Mouse (Mus musculus): ENCODE measurements around the gene Sez6l2. TPM values are rescaled to one million over a fixed set of nuclear protein-coding genes. Genes with fewer than 3 reads are reported as not detected.

The Sez6l2 gene
- total RNA-seq, 2 experiments from 2014 or later = 7.3 to 7.5 TPM

GRCm38 (mm10) chr7:126996449-126996848, 46.1 kb downstream of the Sez6l2 start:
- intact Hi-C loops (cut with DNase I; ENCODE audit: low total_unique reads) = no loop called here
- DNase-seq = no peak

GRCm38 (mm10) chr7:126999568-126999967, 49.2 kb downstream of the Sez6l2 start:
- intact Hi-C loops (cut with DNase I; ENCODE audit: low total_unique reads) = no loop called here
- DNase-seq = no peak

- intact Hi-C loops (cut with DNase I; ENCODE audit: low total_unique reads) = no loop called here
- no peak for DNase-seq
Measured at GRCm38 (mm10) chr7:127003620-127004019, 53.3 kb downstream of the Sez6l2 start.

- DNase-seq = no peak
- intact Hi-C loops (cut with DNase I; ENCODE audit: low total_unique reads) = no loop called here
Measured at GRCm38 (mm10) chr7:127004122-127004875, 53.9 kb downstream of the Sez6l2 start.

- DNase-seq = no peak
- intact Hi-C loops (cut with DNase I; ENCODE audit: low total_unique reads) = no loop called here
Measured at GRCm38 (mm10) chr7:127007313-127008024, 57.1 kb downstream of the Sez6l2 start.

- intact Hi-C loops (cut with DNase I; ENCODE audit: low total_unique reads) = no loop called here
- peak; percentile 76 for DNase-seq
Measured at GRCm38 (mm10) chr7:127008239-127009019, 58.1 kb downstream of the Sez6l2 start.

GRCm38 (mm10) chr7:127009307-127010085, 59.1 kb downstream of the Sez6l2 start:
- intact Hi-C loops (cut with DNase I; ENCODE audit: low total_unique reads) = no loop called here
- no peak for DNase-seq

GRCm38 (mm10) chr7:127011051-127011450, 60.7 kb downstream of the Sez6l2 start:
- DNase-seq = no peak
- intact Hi-C loops (cut with DNase I; ENCODE audit: low total_unique reads) = no loop called here

GRCm38 (mm10) chr7:127011717-127012116, 61.4 kb downstream of the Sez6l2 start:
- no peak for DNase-seq
- intact Hi-C loops (cut with DNase I; ENCODE audit: low total_unique reads) = no loop called here

- DNase-seq = no peak
- intact Hi-C loops (cut with DNase I; ENCODE audit: low total_unique reads) = no loop called here
Measured at GRCm38 (mm10) chr7:127012374-127012773, 62.0 kb downstream of the Sez6l2 start.

GRCm38 (mm10) chr7:127012845-127013244, 62.5 kb downstream of the Sez6l2 start:
- intact Hi-C loops (cut with DNase I; ENCODE audit: low total_unique reads) = no loop called here
- no peak for DNase-seq

GRCm38 (mm10) chr7:127013385-127013784, 63.0 kb downstream of the Sez6l2 start:
- DNase-seq = no peak
- intact Hi-C loops (cut with DNase I; ENCODE audit: low total_unique reads) = no loop called here

- intact Hi-C loops (cut with DNase I; ENCODE audit: low total_unique reads) = no loop called here
- DNase-seq = peak; percentile 69
Measured at GRCm38 (mm10) chr7:127014320-127014719, 64.0 kb downstream of the Sez6l2 start, which contains the start of gene Mvp. Gene Mvp, minus strand, starts transcription at chr7:127014621.

- DNase-seq = no peak
- intact Hi-C loops (cut with DNase I; ENCODE audit: low total_unique reads) = no loop called here
Measured at GRCm38 (mm10) chr7:127014993-127015392, 64.6 kb downstream of the Sez6l2 start.

GRCm38 (mm10) chr7:127016081-127016480, 65.7 kb downstream of the Sez6l2 start:
- intact Hi-C loops (cut with DNase I; ENCODE audit: low total_unique reads) = no loop called here
- DNase-seq = no peak

- DNase-seq = no peak
- intact Hi-C loops (cut with DNase I; ENCODE audit: low total_unique reads) = no loop called here
Measured at GRCm38 (mm10) chr7:127016481-127016485, 65.9 kb downstream of the Sez6l2 start, which contains the start of gene Pagr1b. Gene Pagr1b, minus strand, starts transcription at chr7:127016484.

- peak; percentile 61 for DNase-seq
- intact Hi-C loops (cut with DNase I; ENCODE audit: low total_unique reads) = no loop called here
Measured at GRCm38 (mm10) chr7:127016486-127016938, 66.1 kb downstream of the Sez6l2 start.

GRCm38 (mm10) chr7:127016971-127017949, 66.9 kb downstream of the Sez6l2 start, which contains the start of gene Pagr1a:
Gene Pagr1a, minus strand, starts transcription at chr7:127017352.
- DNase-seq = peak; percentile 97
- intact Hi-C loops (cut with DNase I; ENCODE audit: low total_unique reads) = no loop called here

GRCm38 (mm10) chr7:127017950-127018345, 67.6 kb downstream of the Sez6l2 start:
- no peak for DNase-seq
- intact Hi-C loops (cut with DNase I; ENCODE audit: low total_unique reads) = no loop called here

All from gastrocnemius, postnatal 14 days (tissue).